Mouse (Mus musculus) right cerebral cortex, postnatal 10 days (tissue): ENCODE data around the gene Cenpe.
A peak's percentile ranks its signal among the peaks of the same experiment; 100 is the strongest.
"Not testable (repeated sequence)": the region's sequence is repeated elsewhere in the genome, so short reads cannot be mapped to it uniquely, and the experiment has no call there.

Source experiments
- DNase-seq, 2 experiments: peaks; one replicate each; pipeline ENCODE4 v3.0.0; 2021; ENCODE audit warnings: low spot score in 2 of 2

Gene Cenpe

DNA sequence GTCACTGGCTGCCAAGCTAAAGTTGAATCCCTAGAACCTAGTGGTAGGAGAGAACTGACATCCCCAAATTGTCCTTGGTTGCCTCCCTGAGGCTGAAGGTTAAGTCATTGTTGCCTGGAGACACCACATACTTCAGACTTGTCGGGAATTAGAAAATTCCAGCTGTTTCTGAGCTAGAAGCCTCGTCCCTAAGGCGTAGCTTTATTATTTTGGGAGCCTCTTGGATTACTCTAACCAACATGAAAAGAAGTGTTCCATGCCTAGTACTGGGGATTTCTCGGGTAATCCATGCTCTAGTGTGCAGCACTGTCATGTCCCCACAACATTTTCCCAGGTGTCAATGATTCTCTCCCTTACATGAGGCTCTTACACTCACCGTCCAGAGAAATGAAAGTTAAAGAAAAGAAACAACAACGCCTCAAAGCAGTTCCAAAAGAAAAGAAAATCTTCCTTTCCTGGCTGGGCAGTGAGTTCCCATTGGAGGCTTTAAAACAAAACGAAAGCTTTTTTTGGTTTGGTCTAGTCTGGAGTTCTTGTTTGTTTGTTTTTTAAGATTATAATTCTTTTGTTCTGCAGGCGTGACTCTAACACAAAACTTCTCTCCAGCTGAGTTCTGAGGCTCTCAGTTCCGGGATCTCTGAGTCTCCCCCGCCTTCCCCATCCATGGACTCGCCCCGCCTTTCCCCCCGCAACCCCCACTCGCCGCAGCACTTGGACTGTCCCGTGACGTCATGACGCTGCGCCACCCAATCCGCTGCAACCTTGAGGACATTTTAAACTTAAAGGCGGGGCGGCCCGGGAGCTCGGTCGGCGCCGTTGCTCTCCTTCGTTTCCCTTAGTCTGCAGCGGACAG lies at the start of gene Cenpe:
TSS of gene Cenpe (plus strand) at position 733 of the 853 bp plus-strand sequence.
- peak; percentile 92 to 94 for DNase-seq

DNA sequence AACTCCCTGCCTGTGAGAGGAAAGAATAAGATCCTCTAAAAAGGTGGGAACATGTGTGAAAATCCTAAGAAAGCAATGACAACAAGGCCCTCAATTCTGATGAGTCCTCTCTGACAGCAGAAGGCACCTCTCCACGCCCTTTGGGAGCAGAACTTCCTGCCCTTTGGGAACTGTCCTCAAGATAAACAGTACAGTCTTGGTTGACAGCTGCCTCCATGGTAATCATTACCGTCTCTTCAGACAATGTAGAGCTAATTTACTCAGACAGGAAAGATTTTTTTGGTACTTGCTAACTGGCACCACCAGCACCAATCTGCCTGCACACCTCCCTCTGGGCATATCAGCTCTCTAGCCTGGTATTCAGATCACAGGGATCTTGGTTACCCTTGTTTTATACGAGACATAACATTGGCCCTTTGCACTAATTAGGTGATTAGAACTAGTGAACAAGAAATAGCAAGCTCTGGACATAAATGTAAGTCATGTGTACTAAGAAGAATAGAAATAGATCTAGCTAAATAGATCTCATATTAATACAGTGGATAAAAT lies 40.4 kb upstream of the Cenpe start:
- no peak for DNase-seq

DNA sequence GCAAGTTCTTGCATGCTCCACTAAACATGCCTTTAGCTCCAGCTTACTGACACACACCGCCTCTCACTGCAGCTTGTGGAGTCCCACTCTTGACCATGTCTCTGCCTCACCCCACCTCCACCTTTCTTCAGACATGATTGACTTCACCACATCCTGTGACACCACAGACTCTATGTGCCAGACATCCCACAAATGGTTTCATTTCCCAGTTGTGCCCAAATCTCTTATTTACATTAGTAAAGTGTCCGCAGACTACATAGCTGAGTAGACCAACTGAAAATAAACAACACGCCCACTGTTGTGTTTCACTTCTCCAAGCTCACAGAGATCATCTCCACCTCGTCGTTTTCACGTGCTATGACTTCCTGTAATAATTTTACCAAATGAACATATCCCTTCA lies 20.5 kb upstream of the Cenpe start:
- DNase-seq: no peak

DNA sequence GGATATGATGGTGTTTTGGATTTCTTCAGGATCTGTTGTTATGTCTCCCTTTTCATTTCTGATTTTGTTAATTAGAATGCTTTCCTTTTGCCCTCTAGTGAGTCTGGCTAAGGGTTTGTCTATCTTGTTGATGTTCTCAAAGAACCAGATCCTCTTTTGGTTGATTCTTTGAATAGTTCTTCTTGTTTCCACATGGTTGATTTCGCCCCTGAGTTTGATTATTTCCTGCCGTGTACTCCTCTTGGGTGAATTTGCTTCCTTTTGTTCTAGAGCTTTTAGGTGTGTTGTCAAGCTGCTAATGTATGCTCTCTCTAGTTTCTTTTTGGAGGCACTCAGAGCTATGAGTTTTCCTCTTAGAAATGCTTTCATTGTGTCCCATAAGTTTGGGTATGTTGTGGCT lies 14.3 kb upstream of the Cenpe start:
- DNase-seq: not testable (repeated sequence)

DNA sequence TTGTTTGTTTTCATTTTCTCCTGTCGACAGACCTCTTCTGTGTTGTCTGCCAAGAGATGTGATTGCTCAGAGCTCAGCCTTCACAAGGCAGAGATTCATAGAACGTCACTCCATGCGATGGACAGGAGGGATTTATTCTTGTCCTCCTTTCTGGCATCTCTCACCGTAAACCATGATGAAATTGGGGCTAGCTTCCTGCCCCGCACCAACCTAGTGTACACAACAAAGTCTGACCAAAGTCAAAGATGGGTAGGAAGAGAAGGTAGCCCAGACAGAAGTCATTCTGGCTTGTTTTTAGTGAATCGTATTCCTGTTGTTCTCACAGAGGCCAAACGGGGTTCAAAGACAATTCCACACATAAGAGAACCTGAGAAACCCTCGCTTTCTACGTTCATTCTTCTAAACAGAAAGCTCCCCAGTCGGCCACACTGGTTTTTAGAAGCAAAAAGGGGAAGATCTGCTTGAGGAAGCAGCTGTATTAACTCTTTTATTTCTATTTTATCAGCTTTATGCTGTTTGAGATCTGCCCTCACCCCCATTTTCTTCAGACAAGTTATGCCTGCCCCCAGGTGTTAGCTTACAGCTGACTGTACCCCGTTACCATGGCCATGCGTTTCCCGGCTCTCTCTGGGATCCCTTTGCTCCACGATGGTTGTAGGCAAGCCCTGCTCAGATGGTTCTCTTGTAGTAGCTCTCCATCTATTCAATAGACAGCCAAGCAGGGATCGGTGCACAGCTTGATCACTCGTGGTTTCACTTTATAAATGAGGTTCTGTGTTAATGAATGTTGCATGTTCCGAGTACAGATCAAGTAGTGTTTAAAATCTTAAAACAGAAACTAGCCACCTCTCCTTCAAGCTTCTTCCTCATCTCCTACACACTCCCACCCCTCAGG lies 11.7 kb upstream of the Cenpe start:
- DNase-seq: no peak

DNA sequence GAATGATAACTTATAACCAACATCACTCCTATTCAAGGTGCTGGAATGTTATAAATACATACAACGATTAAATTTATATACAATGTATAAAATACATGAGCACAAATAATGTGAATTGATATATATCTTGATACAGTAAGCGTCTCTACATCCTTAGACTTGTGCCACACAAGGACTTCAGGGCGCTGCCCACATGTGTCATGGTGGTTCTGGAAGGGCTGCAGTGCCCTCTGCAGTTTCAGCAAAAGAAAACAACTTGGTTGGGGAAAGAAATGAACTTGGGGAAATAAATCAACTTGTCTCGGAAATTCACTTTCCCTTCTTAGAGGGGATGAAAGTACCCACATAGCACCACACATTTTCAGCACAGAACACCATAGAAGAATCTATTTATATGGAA lies 5.7 kb upstream of the Cenpe start:
- DNase-seq: peak; percentile 32 to 70

DNA sequence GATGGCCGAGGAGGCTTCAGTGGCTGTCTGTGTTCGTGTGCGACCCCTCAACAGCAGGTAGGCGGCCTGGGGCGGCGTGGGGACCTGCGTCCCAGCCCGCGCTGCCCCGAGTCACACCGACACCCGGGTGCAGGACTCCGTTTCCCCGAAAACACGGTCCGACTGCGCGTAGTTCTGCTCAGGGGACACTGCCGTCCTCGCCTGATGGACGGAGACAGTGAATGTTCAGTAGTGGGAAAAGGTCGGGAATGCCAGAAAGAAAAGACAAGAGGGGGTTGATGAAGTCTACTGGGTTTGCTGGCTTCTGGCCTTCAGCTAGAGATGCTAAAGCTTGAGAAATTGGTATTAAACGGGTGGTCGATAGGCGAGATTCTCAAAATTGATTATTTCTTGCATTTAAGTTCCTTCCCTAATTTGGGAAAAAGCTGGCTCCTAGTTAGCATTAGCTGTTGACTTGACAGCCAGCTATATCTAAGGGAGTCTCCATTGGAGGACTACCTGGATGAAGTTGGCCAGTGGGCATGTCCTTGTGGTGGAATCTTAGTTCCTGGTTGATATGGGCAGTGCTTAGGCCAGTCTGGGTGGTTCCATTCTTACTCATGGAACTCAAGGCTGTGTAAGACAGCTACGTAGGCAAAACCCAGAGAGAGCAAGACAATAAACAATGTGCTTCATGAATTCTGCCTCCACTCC lies 467 bp downstream of the Cenpe start:
- DNase-seq: no peak

DNA sequence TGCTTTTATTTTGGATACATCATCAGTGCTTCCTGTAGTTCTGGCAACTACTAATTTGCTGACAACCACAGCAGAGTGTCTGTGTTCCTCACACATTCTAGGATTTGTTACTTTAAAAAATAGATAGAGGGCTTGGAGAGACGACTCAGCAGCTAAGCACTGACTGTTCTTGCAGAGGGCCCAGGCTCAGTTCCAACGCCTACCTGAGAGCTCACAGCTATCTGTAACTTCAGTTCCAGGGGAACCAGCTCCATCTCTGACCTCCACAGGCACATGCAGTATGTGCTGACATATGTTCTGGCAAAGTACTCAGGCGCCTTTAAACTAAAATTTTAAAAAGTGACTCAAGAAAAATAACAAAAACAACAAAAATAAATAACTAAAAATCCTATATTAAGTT lies 19.7 kb downstream of the Cenpe start:
- no peak for DNase-seq

DNA sequence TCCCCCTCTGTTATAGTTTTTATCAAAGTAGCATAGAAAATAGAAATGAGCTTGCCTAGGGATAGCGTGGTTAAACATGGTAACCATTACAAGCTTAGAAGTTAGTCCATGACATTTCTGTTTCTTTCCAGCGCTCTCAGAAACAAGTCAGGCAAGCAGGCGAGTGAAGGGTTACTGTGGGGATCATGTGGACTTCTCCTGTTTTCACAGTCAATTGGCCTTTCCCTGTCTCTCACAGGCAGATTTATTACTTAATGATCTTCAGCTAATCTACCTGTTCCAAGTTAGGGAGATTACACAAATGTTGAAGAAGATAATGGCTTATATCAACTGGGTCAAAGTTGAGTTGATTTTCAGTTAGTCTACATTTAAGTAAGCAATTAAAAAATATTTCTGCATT lies 20.1 kb downstream of the Cenpe start:
- no peak for DNase-seq

DNA sequence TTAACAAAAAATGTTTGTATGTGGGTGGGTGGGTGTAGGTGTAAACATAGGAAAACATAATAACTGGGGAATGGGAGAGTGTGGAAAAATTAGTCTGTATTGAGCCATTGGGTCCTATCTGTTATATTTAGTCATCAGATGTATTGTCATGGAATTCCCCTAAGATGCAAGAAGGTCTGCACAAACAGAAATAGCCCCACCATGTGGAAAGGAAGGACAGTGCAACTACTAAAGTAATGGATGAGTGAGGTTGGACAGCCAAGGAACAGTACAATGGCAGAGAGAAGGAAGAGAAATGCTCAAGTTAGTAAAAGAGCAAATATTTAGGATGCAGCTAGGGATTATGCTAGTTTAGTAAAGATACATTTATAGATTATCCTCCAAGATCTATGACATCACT lies 33.4 kb downstream of the Cenpe start:
- no peak for DNase-seq

DNA sequence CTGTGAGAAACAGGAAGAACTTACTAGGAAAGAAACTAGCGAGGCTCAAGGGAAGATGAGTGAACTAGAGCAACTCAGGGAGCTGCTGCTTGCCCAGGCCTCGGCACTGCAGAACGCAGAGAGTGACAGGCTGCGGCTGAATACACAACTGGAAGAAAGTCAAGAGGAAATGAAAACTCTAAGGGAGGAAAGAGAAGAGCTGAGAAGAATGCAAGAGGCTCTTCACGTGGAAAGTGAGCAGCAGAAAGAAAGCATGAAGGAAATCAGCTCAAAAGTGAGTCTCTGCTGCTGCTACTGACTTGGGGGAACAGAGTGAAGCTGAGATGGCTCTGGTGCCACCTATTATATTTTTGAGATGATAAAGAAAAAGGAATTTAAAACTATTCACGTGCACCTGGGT lies 34.5 kb downstream of the Cenpe start:
- DNase-seq: no peak

DNA sequence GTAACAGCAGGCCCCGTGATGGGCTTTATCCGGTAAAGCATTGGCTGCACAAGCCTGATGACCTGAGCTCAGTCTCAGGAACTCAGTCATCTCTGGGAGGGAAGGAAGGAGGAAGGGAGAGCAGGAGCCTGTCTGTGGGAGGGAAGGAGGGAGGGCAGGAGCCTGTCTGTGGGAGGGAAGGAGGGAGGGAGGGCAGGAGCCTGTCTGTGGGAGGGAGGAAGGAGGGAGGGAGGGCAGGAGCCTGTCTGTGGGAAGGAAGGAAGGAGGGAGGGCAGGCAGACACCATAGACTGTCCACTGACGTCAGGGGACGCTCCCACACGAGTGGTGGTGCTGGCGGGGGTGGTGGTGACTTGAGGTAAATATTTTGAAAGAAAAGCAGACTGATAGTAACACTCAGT lies 36.8 kb downstream of the Cenpe start:
- no peak for DNase-seq

DNA sequence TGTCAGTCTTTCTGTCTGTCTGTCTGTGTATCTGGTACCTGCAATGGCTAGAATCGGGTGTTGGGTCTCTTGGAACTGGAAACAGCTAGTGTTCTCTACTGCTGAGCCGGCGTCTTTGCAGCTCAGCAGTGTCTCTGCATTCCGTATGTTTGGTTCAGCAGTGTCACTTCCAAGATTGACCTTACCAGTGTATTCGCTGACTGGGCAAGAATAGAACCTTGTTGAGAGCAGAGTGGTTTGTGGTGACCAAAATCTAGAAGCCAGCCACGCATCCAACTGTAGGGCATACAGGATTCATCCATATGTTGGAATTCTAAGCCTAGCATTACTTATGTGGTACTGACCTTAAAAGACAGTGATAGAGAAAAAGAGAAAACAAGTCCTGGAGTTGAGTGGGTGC lies 39.5 kb downstream of the Cenpe start:
- no peak for DNase-seq

DNA sequence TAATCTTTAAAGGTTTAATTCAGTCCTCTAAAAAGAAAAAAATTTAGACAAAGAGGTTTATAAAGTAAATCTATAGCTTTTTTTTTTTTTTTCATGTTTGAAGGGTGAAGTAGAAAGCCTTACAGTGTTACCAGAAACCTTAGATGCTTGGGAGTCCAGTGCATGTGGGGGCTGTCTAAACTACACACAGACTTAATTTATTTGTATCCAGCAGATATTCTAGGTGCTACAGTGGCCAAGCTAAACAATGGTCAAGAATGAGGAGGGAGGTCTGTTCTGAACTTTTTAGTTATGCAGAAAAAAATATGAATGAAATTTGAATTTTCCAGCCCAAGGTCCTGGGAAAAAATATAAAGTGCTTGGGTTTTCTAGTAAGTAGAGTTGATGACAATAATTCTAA lies 42.4 kb downstream of the Cenpe start:
- no peak for DNase-seq

DNA sequence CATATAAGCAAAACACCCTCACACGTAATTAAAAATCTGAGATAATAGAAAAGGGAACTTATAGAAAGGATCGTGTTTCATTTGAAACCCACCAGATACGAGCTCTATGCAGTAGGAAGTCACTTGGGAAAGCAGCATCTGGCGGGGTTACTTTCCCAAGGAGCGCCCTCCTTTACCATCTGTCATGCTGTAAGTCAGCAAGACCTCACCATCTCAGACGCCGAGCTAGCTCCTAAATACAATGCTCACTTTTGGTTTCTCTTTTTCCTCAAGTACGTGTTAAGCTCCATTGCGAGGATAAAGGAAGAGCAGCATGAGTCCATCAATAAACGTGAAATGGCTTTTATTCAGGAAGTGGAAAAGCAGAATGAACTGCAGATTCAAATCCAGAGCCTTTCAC lies 46.6 kb downstream of the Cenpe start:
- DNase-seq: no peak

DNA sequence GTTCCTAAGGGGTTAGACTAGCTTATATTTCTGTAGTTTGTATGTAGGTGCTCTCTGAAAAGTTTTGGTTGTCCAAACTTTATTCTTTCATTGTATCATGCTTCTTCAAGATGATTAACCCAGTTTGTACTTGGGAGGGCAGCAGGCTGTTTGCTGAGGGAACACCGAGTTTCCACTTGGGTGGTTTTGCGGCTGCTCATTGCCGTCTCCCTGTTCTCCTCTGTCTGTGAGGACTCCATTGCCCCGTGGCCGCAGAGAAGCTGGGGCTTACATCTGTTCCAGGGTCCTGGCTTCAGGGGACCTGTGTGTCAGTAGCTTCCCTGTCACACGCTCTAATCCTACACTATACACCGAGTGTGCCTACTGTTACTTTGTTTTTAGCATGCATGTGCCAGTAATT lies 47.9 kb downstream of the Cenpe start:
- DNase-seq: no peak

DNA sequence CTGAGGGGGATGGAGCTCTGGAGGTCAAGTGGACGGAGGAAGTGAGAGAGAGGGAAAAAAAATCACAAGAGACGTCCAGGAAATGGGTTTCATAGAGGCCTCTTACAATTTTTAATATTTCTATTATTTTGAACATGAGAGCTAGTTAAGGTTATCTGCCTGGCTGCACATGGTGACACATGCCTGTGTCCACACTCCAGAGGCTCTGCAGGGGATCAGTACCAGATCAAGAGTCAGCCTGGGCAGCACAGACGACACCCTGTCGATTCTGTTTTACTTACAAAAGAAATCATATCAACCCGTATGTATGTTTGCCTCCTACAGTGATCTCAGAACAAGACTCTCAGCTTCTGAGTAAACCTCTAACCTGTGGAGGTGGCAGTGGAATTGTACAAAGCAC lies 56.3 kb downstream of the Cenpe start:
- DNase-seq: no peak

DNA sequence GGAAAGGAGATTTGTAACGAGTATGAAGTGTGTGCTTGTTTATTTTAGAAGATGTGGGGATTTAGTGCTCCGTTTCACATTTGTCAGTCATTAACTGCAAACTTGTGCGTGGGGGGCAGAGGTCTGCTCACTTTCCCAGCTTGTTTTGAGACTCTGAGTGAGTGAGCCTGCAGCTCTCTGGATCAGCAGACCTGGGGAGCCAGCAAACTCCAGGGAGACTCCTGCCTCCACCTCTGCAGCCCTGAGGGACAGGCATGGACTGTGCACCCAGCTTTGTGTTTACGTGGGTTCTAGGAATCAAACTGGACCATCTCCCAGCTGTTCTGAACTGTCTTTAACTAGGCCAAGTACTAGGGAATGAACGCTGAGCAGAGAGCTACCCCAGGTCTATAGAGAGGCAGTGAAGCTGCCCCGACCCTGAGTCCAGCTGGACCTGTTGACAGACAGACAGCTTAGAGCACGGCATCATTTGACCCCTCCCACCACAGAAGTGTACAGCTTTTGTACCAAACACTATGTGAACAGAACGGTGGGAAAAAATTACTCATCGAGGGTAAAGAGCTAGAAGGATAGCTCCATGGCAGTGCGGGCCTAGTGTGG lies 57.2 kb downstream of the Cenpe start:
- no peak for DNase-seq

DNA sequence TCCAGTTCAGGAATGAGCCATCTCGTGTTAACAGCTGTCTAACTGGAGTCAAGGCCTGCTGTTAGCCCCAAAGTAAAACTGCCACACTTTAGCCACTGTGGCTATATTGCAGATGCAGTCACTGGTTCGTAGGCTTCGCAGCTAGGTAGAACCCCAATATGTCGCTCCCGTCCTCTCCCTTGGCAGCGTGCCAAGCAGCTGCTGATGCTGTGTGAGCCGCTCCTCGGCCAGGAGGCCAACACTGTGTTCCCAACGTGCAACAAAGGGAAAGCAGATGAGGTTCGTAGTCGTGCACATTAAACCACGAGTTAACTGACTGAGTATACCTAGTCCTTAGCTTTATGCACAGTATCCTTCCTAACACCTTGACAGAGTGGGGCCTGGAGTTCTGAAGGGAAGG lies 60.3 kb downstream of the Cenpe start:
- no peak for DNase-seq

DNA sequence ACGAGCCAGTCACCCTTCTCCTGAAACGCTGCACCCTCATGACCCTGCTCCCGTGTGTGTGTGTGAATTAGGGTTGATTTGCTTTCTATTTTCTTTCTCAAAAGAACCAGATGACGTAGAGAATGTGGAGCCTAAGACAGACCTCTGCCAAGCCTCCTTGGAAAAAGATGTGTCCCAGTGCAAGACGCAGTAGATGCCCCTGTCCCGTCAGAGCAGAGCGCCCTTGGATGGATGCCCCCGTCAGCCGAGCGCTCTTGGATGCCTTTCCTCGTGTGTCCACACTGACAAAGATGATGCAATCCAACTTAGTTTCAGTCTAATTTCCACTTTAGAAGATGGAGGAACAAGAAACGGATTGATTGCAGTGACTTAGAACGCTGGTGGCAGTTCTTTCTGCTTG lies 60.7 kb downstream of the Cenpe start:
- DNase-seq: no peak

DNA sequence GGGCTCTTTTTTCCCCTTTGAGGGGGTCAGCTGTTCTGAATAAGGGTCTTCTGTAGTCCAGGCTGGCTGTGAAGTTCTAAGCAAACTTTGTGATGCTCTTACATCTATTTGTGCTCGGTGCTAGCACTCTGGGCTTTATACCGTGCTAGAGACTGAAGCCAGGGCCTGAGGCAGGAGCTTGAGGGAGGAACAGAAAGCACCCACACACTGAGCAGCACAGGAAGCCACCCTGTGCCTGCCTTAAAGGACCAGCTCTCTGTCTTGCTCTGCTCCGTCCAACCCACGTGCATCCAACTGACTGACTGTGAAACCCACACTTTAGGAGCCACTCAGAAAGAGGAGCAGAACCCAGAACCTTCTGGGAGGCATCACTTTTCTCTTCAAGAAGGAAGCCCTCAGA lies 67.8 kb downstream of the Cenpe start:
- no peak for DNase-seq
